Mouse (Mus musculus) MEL (cell line): ENCODE results near the gene Kirrel3. TPM values are rescaled to one million over a fixed set of nuclear protein-coding genes. Genes with fewer than 3 reads are reported as not detected.

ENCODE experiments used
- DNase-seq: peaks from one replicate; pipeline ENCODE4 v3.0.0; 2011; ENCODE audit warnings: low read depth, low spot score
- H3K27ac ChIP-seq: 2 replicates; pipeline ENCODE4 v1.5.1; 2012; ENCODE audit warnings: low read depth, mild to moderate bottlenecking, control low read depth, low read length, moderate library complexity; ENCODE audit not compliant: control insufficient read depth
- H3K27me3 ChIP-seq, 2 experiments: fragments of 150-350 bp in 1 of 2; sonication (generic) in 1 of 2; 2 replicates each; pipeline ENCODE4 v1.6.1; 2012; ENCODE audit warnings: low read length in 2 of 2, mild to moderate bottlenecking in 2 of 2, improper control_type of control experiment in 1 of 2, moderate library complexity in 1 of 2; ENCODE audit not compliant: insufficient read depth in 2 of 2, control insufficient read depth in 1 of 2
- H3K36me3 ChIP-seq, 2 experiments: 2 replicates each; pipeline ENCODE4 v1.6.1; 2012 to 2014; ENCODE audit warnings: low read length in 2 of 2, improper control_type of control experiment in 1 of 2, inconsistent platforms in 1 of 2, mild to moderate bottlenecking in 1 of 2; ENCODE audit not compliant: insufficient read depth in 2 of 2, control insufficient read depth in 1 of 2
- H3K4me1 ChIP-seq, 2 experiments: fragments of 150-350 bp in 1 of 2; sonication (generic) in 1 of 2; 2 replicates each; pipeline ENCODE4 v1.6.1; 2012; ENCODE audit warnings: low read length in 2 of 2, improper control_type of control experiment in 1 of 2, mild to moderate bottlenecking in 1 of 2; ENCODE audit not compliant: insufficient read depth in 2 of 2, control insufficient read depth in 1 of 2
- H3K4me3 ChIP-seq, 2 experiments: fragments of 150-350 bp in 1 of 2; sonication (generic) in 1 of 2; 2 replicates each; pipeline ENCODE4 v1.5.1; 2012; ENCODE audit warnings: low read depth in 2 of 2, low read length in 2 of 2, mild to moderate bottlenecking in 2 of 2, moderate library complexity in 2 of 2, control low read depth in 1 of 2, improper control_type of control experiment in 1 of 2; ENCODE audit not compliant: control insufficient read depth in 1 of 2, insufficient read depth in 1 of 2
- H3K79me2 ChIP-seq: 2 replicates; pipeline ENCODE4 v1.6.1; 2012; ENCODE audit warnings: mild to moderate bottlenecking, low read length, moderate library complexity; ENCODE audit not compliant: control insufficient read depth, poor library complexity, insufficient read depth
- H3K9ac ChIP-seq: 2 replicates; pipeline ENCODE4 v1.6.1; 2012; ENCODE audit warnings: low read depth, mild to moderate bottlenecking, control low read depth, low read length, moderate library complexity; ENCODE audit not compliant: control insufficient read depth, poor library complexity, severe bottlenecking
- H3K9me3 ChIP-seq: fragments of 150-350 bp; sonication (generic); replicated peaks from 2 replicates; pipeline ENCODE4 v1.6.1; 2012; ENCODE audit warnings: mild to moderate bottlenecking, low read length, improper control_type of control experiment, moderate library complexity; ENCODE audit not compliant: insufficient read depth
- BHLHE40 ChIP-seq: IDR thresholded peaks from 2 replicates; pipeline ENCODE4 v1.6.1; 2012; ENCODE audit warnings: low read depth, mild to moderate bottlenecking, inconsistent platforms, low read length, improper control_type of control experiment, borderline replicate concordance
- ELF1 ChIP-seq: IDR thresholded peaks from 2 replicates; pipeline ENCODE4 v1.6.1; 2014; ENCODE audit warnings: low read depth, mild to moderate bottlenecking, inconsistent platforms, low read length, improper control_type of control experiment, moderate library complexity
- EP300 ChIP-seq, 2 experiments: IDR thresholded peaks; 2 replicates each; pipeline ENCODE4 v1.6.1; 2011; ENCODE audit warnings: improper control_type of control experiment in 2 of 2, low read length in 2 of 2, low read depth in 1 of 2, mild to moderate bottlenecking in 1 of 2
- ETS1 ChIP-seq: IDR thresholded peaks from 2 replicates; pipeline ENCODE4 v1.6.1; 2012; ENCODE audit warnings: low read depth, mild to moderate bottlenecking, inconsistent platforms, low read length, improper control_type of control experiment, moderate library complexity
- HCFC1 ChIP-seq: IDR thresholded peaks from 2 replicates; pipeline ENCODE4 v1.6.1; 2012; ENCODE audit warnings: low read depth, mild to moderate bottlenecking, inconsistent platforms, low read length, improper control_type of control experiment, moderate library complexity
- JUND ChIP-seq: IDR thresholded peaks from 2 replicates; pipeline ENCODE4 v1.6.1; 2011; ENCODE audit warnings: low read depth, mild to moderate bottlenecking, improper control_type of control experiment, low read length
- NELFE ChIP-seq: IDR thresholded peaks from 2 replicates; pipeline ENCODE4 v1.6.1; 2011; ENCODE audit warnings: low read depth, low read length, improper control_type of control experiment
- POLR2A ChIP-seq, 2 experiments: IDR thresholded peaks; 2 replicates each; pipeline ENCODE4 v1.6.1; 2011 to 2012; ENCODE audit warnings: low read length in 2 of 2, mild to moderate bottlenecking in 2 of 2, control low read depth in 1 of 2, improper control_type of control experiment in 1 of 2, low read depth in 1 of 2, moderate library complexity in 1 of 2; ENCODE audit not compliant: control insufficient read depth in 1 of 2, insufficient read depth in 1 of 2, poor library complexity in 1 of 2
- POLR2AphosphoS2 ChIP-seq: IDR thresholded peaks from 2 replicates; pipeline ENCODE4 v1.6.1; 2011; ENCODE audit warnings: low read length, improper control_type of control experiment
- RAD21 ChIP-seq: IDR thresholded peaks from 2 replicates; pipeline ENCODE4 v1.6.1; 2011; ENCODE audit warnings: mild to moderate bottlenecking, low read depth, low read length, improper control_type of control experiment
- SMC3 ChIP-seq: IDR thresholded peaks from 2 replicates; pipeline ENCODE4 v1.6.1; 2011; ENCODE audit warnings: low read depth, low read length, improper control_type of control experiment
- TCF12 ChIP-seq: IDR thresholded peaks from 2 replicates; pipeline ENCODE4 v1.6.1; 2014; ENCODE audit warnings: low read depth, mild to moderate bottlenecking, inconsistent platforms, low read length, improper control_type of control experiment, moderate library complexity
- USF2 ChIP-seq, 2 experiments: IDR thresholded peaks; 2 replicates each; pipeline ENCODE4 v1.6.1; 2011 to 2012; ENCODE audit warnings: improper control_type of control experiment in 2 of 2, low read length in 2 of 2, borderline replicate concordance in 1 of 2, inconsistent platforms in 1 of 2, low read depth in 1 of 2, mild to moderate bottlenecking in 1 of 2; ENCODE audit not compliant: insufficient read depth in 1 of 2
- ZC3H11A ChIP-seq: IDR thresholded peaks from 2 replicates; pipeline ENCODE4 v1.6.1; 2012; ENCODE audit warnings: low read depth, mild to moderate bottlenecking, inconsistent platforms, low read length, improper control_type of control experiment
- polyA plus RNA-seq, 2 experiments: library from polyadenylated mRNA; stranded (reverse) in 1 of 2; unstranded in 1 of 2; fragments of >175 nt in 1 of 2; fragments of >200 nt in 1 of 2; gene quantifications; 2 replicates each; pipeline versions ENCODE4 v1.2.1 to v1.2.4; 2012; ENCODE audit warnings: low replicate concordance in 2 of 2, low read depth in 1 of 2; ENCODE audit not compliant: insufficient read length in 2 of 2, insufficient read depth in 1 of 2, missing spikeins in 1 of 2
- total RNA-seq: library from RNA; depleted of rRNA; stranded (reverse); fragments of 300-350 nt; gene quantifications from 2 replicates; pipeline ENCODE4 v1.2.3, GENCODE M21; 2012

Gene Kirrel3
- total and polyA plus RNA-seq, 3 experiments, result 0.06 TPM; not detected in 2

GRCm38 (mm10) chr9:34806854-34807253, 321.2 kb downstream of the Kirrel3 start:
- Histone ChIP-seq H3K4me1 (no peaks in the 10 kb centered on the region), H3K9me3 (no peaks in the 10 kb centered on the region), H3K9ac (no peak overlapping the region), H3K36me3 (no peaks in the 10 kb centered on the region), H3K27ac (no peak overlapping the region), H3K4me3 (no peak overlapping the region), H3K79me2 (no peaks in the 10 kb centered on the region), H3K27me3 (no peaks in the 10 kb centered on the region)
- TF ChIP-seq JUND (no peak), ZC3H11A (no peak), HCFC1 (no peak), BHLHE40 (no peak), POLR2A (IDR thresholded peaks at IDR 0.05; ENCODE audit: control insufficient read depth in 1 of 2, insufficient read depth in 1 of 2, low read depth in 1 of 2, low read length in 2 of 2, poor library complexity in 1 of 2) (no peak), NELFE (no peak), ETS1 (no peak), RAD21 (no peak), TCF12 (no peak), EP300 (IDR thresholded peaks at IDR 0.05; ENCODE audit: low read depth in 1 of 2, low read length in 2 of 2) (no peak)
- no peak for DNase-seq

- no peaks in the 10 kb centered on the region for H3K36me3 ChIP-seq
- H3K9ac ChIP-seq, result no peak overlapping the region
- DNase-seq, result no peak
- no peaks in the 10 kb centered on the region for H3K79me2 ChIP-seq
- H3K9me3 ChIP-seq, result no peaks in the 10 kb centered on the region
- no peak overlapping the region for H3K4me3 ChIP-seq
- no peaks in the 10 kb centered on the region for H3K4me1 ChIP-seq
- no peaks in the 10 kb centered on the region for H3K27me3 ChIP-seq
- TF ChIP-seq ELF1, result no peak
- no peak for TF ChIP-seq SMC3
- no peak for TF ChIP-seq POLR2AphosphoS2
- TF ChIP-seq BHLHE40, result no peak
- no peak overlapping the region for H3K27ac ChIP-seq
These were observed 324.4 kb downstream of the Kirrel3 start for GRCm38 (mm10) chr9:34809993-34810513.

GRCm38 (mm10) chr9:34818325-34818976, 332.8 kb downstream of the Kirrel3 start:
- no peaks in the 10 kb centered on the region for H3K4me1 ChIP-seq
- no peak for TF ChIP-seq ETS1
- TF ChIP-seq USF2 (IDR thresholded peaks at IDR 0.05; ENCODE audit: borderline replicate concordance in 1 of 2, insufficient read depth in 1 of 2, low read depth in 1 of 2, low read length in 2 of 2), result no peak
- no peaks in the 10 kb centered on the region for H3K79me2 ChIP-seq
- H3K27me3 ChIP-seq, result no peaks in the 10 kb centered on the region
- DNase-seq, result no peak
- no peak overlapping the region for H3K4me3 ChIP-seq
- no peaks in the 10 kb centered on the region for H3K9me3 ChIP-seq
- no peak overlapping the region for H3K9ac ChIP-seq
- H3K36me3 ChIP-seq, result no peaks in the 10 kb centered on the region
- H3K27ac ChIP-seq, result no peak overlapping the region
